Mouse (Mus musculus): ENCODE measurements around the gene Adamts18. TPM values are rescaled to one million over a fixed set of nuclear protein-coding genes. Genes with fewer than 3 reads are reported as not detected.

Adamts18 gene
- polyA plus RNA-seq, 1 experiment, result 1.1 TPM

DNA sequence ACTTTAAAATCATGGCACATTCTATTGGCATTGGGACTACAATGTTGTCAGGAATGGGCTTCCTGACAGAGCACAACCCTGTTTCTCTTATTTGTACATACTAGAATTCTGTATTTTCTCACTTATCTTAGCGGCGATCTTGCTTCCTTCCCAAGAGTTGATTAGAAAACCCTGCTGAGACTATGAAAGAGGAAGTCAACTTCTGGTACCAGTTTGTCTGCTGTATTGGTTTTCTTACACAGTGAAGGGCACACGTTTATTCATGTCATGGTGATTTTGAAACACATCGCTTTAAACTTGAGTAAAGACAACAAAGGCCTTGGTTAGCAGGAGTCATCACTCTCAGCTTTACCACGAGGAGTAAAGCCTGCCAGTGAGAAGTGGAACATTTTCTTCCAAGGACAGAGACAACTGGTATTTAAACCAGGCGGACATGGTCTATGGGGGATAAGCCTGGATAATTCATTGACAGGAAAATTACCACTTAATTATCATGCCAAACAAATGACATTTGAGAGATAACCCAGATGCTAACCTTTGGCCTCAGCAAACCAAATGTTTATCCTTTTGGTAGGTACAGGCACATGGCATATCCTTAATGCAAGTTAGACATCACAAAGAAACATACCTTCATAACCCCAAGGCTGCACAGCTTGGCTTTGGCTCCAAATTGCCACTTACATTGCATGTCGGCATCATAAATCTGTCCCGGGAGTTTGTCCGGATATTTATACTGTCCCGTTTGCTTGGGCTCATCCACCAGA is 84.8 kb downstream of the Adamts18 start:
- Histone ChIP-seq H3K4me1 (ENCODE audit: control insufficient read depth, insufficient read depth, insufficient read length, low read length) (no peaks in the 10 kb centered on the region), H3K4me3 (ENCODE audit: low read depth, low read length) (no peak overlapping the region), H3K27me3 (ENCODE audit: control insufficient read depth, insufficient read depth, low read length) (no peaks in the 10 kb centered on the region), H3K27ac (ENCODE audit: insufficient read depth, low read depth, low read length) (no peak overlapping the region), H3K36me3 (ENCODE audit: control insufficient read depth, insufficient read depth, low read length) (no peaks in the 10 kb centered on the region)
- TF ChIP-seq POLR2A (IDR thresholded peaks at IDR 0.05; ENCODE audit: low read depth, low read length), result no peak
- no peak for TF ChIP-seq CTCF (IDR thresholded peaks at IDR 0.05; ENCODE audit: extremely low read depth, insufficient read length, insufficient replicate concordance, low read depth, low read length)
- WGBS, result 52% methylated on average over 10 of the region's 10 CpGs

DNA sequence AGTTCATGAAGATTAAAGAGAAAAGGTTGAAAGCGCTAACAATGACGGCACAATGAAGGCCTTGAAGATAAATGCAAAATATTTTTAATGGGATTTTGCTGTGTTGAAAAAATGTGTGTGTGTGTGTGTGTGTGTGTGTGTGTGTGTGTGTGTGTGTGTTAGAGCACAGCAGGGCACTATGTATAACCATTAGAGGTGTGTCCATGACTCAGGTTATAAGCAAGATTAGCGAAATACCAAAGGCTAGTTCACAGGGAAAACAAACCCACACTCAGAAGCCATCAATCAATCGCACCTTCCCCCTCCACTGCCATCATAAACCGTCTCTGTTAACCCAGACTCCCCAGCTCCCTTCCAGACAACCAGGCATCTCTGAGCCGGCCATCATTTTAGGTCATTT is 86.4 kb downstream of the Adamts18 start:
- H3K36me3 ChIP-seq (ENCODE audit: control insufficient read depth, insufficient read depth, low read length), result no peaks in the 10 kb centered on the region
- no peaks in the 10 kb centered on the region for H3K4me1 ChIP-seq (ENCODE audit: control insufficient read depth, insufficient read depth, insufficient read length, low read length)
- H3K4me3 ChIP-seq (ENCODE audit: low read depth, low read length), result no peak overlapping the region
- H3K27ac ChIP-seq (ENCODE audit: insufficient read depth, low read depth, low read length), result no peak overlapping the region
- TF ChIP-seq POLR2A (IDR thresholded peaks at IDR 0.05; ENCODE audit: low read depth, low read length) (no peak), CTCF (IDR thresholded peaks at IDR 0.05; ENCODE audit: extremely low read depth, insufficient read length, insufficient replicate concordance, low read depth, low read length) (no peak)
- no peaks in the 10 kb centered on the region for H3K27me3 ChIP-seq (ENCODE audit: control insufficient read depth, insufficient read depth, low read length)
- WGBS, result 35% methylated on average over 6 of the region's 6 CpGs

DNA sequence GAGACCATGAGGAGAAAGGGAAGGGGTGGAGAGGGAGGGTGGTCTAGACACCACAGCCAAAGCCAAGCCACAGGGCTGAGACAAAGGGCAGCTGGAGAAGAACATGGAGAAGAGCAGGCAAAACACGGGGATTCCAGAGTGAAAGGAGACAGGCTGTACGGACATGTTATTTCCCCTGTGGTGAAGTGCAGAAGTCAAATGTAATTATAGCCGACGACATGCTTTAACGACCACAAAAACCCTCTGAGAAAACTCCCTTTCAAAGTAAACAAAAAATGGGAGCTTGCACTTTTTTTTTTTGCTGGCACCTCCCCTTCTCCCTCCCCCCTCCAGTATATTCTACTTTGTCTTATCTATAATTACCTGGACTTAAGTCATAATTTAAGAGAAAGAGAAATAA is 92.7 kb downstream of the Adamts18 start:
- Histone ChIP-seq H3K27ac (ENCODE audit: insufficient read depth, low read depth, low read length) (no peak overlapping the region), H3K27me3 (ENCODE audit: control insufficient read depth, insufficient read depth, low read length) (no peaks in the 10 kb centered on the region), H3K4me3 (ENCODE audit: low read depth, low read length) (no peak overlapping the region), H3K36me3 (ENCODE audit: control insufficient read depth, insufficient read depth, low read length) (no peaks in the 10 kb centered on the region), H3K4me1 (ENCODE audit: control insufficient read depth, insufficient read depth, insufficient read length, low read length) (no peaks in the 10 kb centered on the region)
- no peak for TF ChIP-seq POLR2A (IDR thresholded peaks at IDR 0.05; ENCODE audit: low read depth, low read length)
- TF ChIP-seq CTCF (IDR thresholded peaks at IDR 0.05; ENCODE audit: extremely low read depth, insufficient read length, insufficient replicate concordance, low read depth, low read length), result no peak
- 28% methylated on average over 5 of the region's 5 CpGs for WGBS

DNA sequence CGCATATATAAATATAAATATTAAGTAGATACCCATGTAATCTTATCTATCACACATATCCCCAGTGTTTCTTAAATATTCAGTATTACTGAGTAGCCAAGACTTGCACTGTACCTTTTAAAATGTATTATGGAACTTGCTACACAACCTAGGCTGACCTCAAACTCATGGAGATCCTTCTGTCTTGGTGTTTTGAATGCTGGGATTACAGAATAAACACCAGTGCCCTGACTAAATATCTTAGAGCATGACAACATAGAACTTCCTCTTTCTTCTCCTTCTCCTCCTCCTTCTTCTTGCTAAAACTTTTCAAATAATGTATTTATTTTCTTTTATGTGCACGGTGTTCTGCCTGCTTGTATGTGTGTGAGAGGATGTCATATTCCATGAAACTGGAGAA is 95.4 kb downstream of the Adamts18 start:
- Histone ChIP-seq H3K4me3 (ENCODE audit: low read depth, low read length) (no peak overlapping the region), H3K27ac (ENCODE audit: insufficient read depth, low read depth, low read length) (no peak overlapping the region), H3K4me1 (ENCODE audit: control insufficient read depth, insufficient read depth, insufficient read length, low read length) (no peaks in the 10 kb centered on the region), H3K36me3 (ENCODE audit: control insufficient read depth, insufficient read depth, low read length) (no peaks in the 10 kb centered on the region), H3K27me3 (ENCODE audit: control insufficient read depth, insufficient read depth, low read length) (no peaks in the 10 kb centered on the region)
- no peak for TF ChIP-seq CTCF (IDR thresholded peaks at IDR 0.05; ENCODE audit: extremely low read depth, insufficient read length, insufficient replicate concordance, low read depth, low read length)
- no peak for TF ChIP-seq POLR2A (IDR thresholded peaks at IDR 0.05; ENCODE audit: low read depth, low read length)
- 90% methylated on average over 2 of the region's 2 CpGs for WGBS

DNA sequence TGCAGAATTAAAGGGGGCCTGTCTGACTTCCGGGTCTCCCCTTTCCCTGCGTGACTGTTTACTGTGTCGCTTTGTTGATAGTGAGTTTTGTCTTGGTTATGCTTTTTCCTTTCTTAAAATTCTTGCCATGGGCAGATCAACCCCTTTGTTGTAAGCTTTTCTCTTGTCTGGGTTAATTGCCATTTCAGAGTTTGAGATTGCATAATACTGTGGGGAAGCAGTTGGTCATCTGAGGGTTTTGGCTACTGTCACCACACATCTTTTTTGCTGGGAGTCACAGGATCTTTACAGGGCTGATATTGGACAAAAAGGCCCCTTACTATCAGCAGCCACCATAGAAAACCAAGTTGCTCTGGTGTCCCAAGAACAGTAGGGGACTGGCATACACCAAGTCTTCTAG is 96.2 kb downstream of the Adamts18 start:
- WGBS, result 87% methylated on average over 3 of the region's 3 CpGs

DNA sequence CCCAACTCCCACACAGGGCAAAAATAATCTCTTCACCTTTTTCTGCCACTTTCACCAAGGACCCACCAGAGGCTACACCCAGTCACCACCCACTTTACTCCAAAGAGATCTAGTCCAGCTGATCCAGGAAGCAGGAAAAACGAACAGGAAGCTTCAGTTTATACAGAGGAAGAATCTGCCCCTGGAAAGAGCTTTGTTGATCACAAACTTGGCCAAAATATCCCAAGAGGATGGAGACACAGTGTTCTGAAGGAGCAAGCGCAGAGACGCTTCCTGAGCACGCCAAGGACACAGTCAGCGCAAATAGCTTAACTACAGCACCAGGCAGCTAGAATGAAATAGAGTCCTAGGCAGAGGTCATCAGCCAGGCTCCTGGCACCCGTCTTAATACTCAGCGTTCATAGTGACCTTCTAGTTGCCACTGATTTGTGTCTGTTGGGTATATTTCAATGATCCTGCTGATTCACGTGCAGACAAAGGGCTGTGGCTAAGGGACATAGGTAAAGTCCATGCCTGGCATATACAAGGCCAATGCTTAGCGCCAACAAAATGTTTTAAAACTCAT is 113.0 kb downstream of the Adamts18 start:
- Histone ChIP-seq H3K27me3 (ENCODE audit: control insufficient read depth, insufficient read depth, low read length) (no peaks in the 10 kb centered on the region), H3K27ac (ENCODE audit: insufficient read depth, low read depth, low read length) (no peak overlapping the region), H3K36me3 (ENCODE audit: control insufficient read depth, insufficient read depth, low read length) (no peaks in the 10 kb centered on the region), H3K4me3 (ENCODE audit: low read depth, low read length) (no peak overlapping the region), H3K4me1 (ENCODE audit: control insufficient read depth, insufficient read depth, insufficient read length, low read length) (no peaks in the 10 kb centered on the region)
- TF ChIP-seq CTCF (IDR thresholded peaks at IDR 0.05; ENCODE audit: extremely low read depth, insufficient read length, insufficient replicate concordance, low read depth, low read length) (no peak), POLR2A (IDR thresholded peaks at IDR 0.05; ENCODE audit: low read depth, low read length) (no peak)
- 67% methylated on average over 9 of the region's 9 CpGs for WGBS

More for the DNA sequence above, 96.2 kb downstream of the Adamts18 start:
- Histone ChIP-seq H3K36me3 (ENCODE audit: control insufficient read depth, insufficient read depth, low read length) (no peaks in the 10 kb centered on the region), H3K27ac (ENCODE audit: insufficient read depth, low read depth, low read length) (no peak overlapping the region), H3K4me3 (ENCODE audit: low read depth, low read length) (no peak overlapping the region), H3K27me3 (ENCODE audit: control insufficient read depth, insufficient read depth, low read length) (no peaks in the 10 kb centered on the region), H3K4me1 (ENCODE audit: control insufficient read depth, insufficient read depth, insufficient read length, low read length) (no peaks in the 10 kb centered on the region)
- TF ChIP-seq POLR2A (IDR thresholded peaks at IDR 0.05; ENCODE audit: low read depth, low read length) (no peak), CTCF (IDR thresholded peaks at IDR 0.05; ENCODE audit: extremely low read depth, insufficient read length, insufficient replicate concordance, low read depth, low read length) (no peak)

DNA sequence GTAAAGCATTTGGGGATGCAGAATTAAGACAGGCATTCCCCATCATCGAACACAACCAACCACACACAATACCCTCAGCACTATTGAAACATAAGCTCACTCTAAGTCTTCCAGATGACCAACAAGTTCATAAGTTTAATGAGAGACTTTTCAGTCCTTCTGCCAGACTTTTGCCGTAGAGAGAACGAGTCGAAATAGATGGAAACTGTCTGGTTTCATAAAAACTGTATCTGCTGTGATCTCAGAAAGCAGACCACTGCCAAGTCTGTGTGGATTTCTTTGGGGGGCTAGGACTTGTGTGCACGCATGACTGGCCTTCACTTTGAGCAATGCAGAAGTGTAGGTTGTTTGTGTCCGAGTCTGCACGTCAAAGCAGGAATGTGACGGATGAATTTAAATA is 123.2 kb downstream of the Adamts18 start:
- WGBS, result 85% methylated on average over 8 of the region's 8 CpGs
- no peaks in the 10 kb centered on the region for H3K27me3 ChIP-seq (ENCODE audit: control insufficient read depth, insufficient read depth, low read length)
- no peak overlapping the region for H3K27ac ChIP-seq (ENCODE audit: insufficient read depth, low read depth, low read length)
- TF ChIP-seq CTCF (IDR thresholded peaks at IDR 0.05; ENCODE audit: extremely low read depth, insufficient read length, insufficient replicate concordance, low read depth, low read length) (no peak), POLR2A (IDR thresholded peaks at IDR 0.05; ENCODE audit: low read depth, low read length) (no peak)
- no peaks in the 10 kb centered on the region for H3K4me1 ChIP-seq (ENCODE audit: control insufficient read depth, insufficient read depth, insufficient read length, low read length)
- H3K36me3 ChIP-seq (ENCODE audit: control insufficient read depth, insufficient read depth, low read length), result no peaks in the 10 kb centered on the region
- H3K4me3 ChIP-seq (ENCODE audit: low read depth, low read length), result no peak overlapping the region
